Mouse (Mus musculus) kidney, adult 2 months (tissue): ENCODE measurements around the gene Trpm3. TPM values are rescaled to one million over a fixed set of nuclear protein-coding genes. Genes with fewer than 3 reads are reported as not detected.
"Not testable (repeated sequence)": the region's sequence is repeated elsewhere in the genome, so short reads cannot be mapped to it uniquely, and the experiment has no call there.

ENCODE experiments used
- DNase-seq: peaks from one replicate; pipeline ENCODE4 v3.0.0; 2021
- H3K27ac ChIP-seq: fragments of 200-500 bp; 2 replicates; pipeline ENCODE4 v1.5.1; 2012; ENCODE audit warnings: low read depth, low read length, control low read depth, inconsistent platforms; ENCODE audit not compliant: insufficient read depth
- H3K27me3 ChIP-seq: fragments of 200-500 bp; replicated peaks from 2 replicates; pipeline ENCODE4 v1.6.1; 2012; ENCODE audit warnings: mild to moderate bottlenecking, moderate library complexity, low read length, inconsistent platforms; ENCODE audit not compliant: control insufficient read depth, insufficient read depth
- H3K36me3 ChIP-seq: fragments of 200-500 bp; 2 replicates; pipeline ENCODE4 v1.6.1; 2012; ENCODE audit warnings: mild to moderate bottlenecking, moderate library complexity, low read length, inconsistent platforms; ENCODE audit not compliant: control insufficient read depth, insufficient read depth
- H3K4me1 ChIP-seq: fragments of 200-500 bp; 2 replicates; pipeline ENCODE4 v1.6.1; 2011; ENCODE audit warnings: low read length; ENCODE audit not compliant: control insufficient read depth, insufficient read depth
- H3K4me3 ChIP-seq: fragments of 200-500 bp; 2 replicates; pipeline ENCODE4 v1.5.1; 2011; ENCODE audit warnings: mild to moderate bottlenecking, low read depth, low read length, control low read depth; ENCODE audit not compliant: insufficient read depth
- CTCF ChIP-seq: fragments of 200-500 bp; conservative IDR thresholded peaks from 2 replicates; pipeline ENCODE4 v1.5.1; 2011; ENCODE audit warnings: low read depth, mild to moderate bottlenecking, control low read depth, low read length, moderate library complexity, mixed read lengths; ENCODE audit not compliant: insufficient read depth, insufficient read length
- POLR2A ChIP-seq: fragments of 200-500 bp; IDR thresholded peaks from one replicate; pipeline ENCODE4 v1.6.1; 2011; ENCODE audit warnings: low read depth, low read length, control low read depth
- WGBS: fragments of 180-500 bp; shearing (Covaris S2); methylation state at CpG from one replicate; pipeline ENCODE4 v1.1.7; 2018; 5-methylcytosine and 5-hydroxymethylcytosine counted together
- polyA plus RNA-seq: library from polyadenylated mRNA; depleted of rRNA; stranded (reverse); fragments of >200 nt; gene quantifications from 2 replicates; pipeline ENCODE4 v1.2.3, GENCODE M21; 2012

Gene Trpm3
- polyA plus RNA-seq, 1 experiment, result 0.80 TPM

DNA sequence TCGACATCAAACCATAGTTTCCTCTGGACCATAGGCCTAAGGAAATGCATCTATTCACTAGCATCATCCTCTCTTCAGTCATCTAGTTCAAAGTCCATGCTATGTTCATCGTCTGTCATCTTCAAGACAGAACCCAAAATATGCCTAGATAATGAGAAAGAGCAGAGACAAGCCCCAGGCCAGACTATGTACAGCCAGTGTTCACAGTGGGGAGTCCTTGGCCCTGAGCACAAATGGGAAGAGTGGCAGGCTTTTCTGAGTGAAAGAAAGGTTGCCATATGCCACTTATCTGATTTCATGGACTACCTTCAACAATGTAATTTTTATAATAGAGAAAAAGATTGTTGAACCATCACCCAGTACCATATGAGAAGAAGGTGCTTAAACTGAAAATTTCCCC is 703.9 kb downstream of the Trpm3 start:
- Histone ChIP-seq H3K27ac (no peak overlapping the region), H3K4me3 (no peak overlapping the region), H3K4me1 (no peaks in the 10 kb centered on the region), H3K27me3 (no peaks in the 10 kb centered on the region), H3K36me3 (no peaks in the 10 kb centered on the region)
- 92% methylated on average over 2 of the region's 2 CpGs for WGBS
- no peak for DNase-seq
- TF ChIP-seq CTCF (no peak), POLR2A (no peak)

DNA sequence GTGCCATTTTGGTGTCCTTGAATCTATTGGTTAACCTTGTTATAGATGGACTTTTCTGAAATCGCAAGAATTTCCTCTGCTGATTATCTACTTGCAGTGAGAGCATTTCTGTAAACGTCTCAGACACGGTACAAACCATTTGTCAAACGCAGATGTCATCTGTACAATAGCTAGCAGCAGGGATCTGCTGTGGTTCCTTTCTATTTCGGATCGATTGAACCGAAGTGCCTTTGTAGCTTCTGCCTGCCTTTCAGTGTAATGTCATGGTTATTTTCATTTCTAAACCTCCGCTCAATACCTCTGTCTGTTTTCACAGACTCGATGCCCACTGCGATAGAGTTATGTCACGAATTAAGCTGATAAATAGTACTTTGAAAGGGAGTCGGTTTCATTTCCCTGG is 708.9 kb downstream of the Trpm3 start:
- Histone ChIP-seq H3K4me3 (no peak overlapping the region), H3K27ac (no peak overlapping the region), H3K4me1 (no peaks in the 10 kb centered on the region), H3K27me3 (no peaks in the 10 kb centered on the region), H3K36me3 (no peaks in the 10 kb centered on the region)
- DNase-seq, result no peak
- TF ChIP-seq CTCF (no peak), POLR2A (no peak)
- WGBS, result 71% methylated on average over 12 of the region's 12 CpGs

DNA sequence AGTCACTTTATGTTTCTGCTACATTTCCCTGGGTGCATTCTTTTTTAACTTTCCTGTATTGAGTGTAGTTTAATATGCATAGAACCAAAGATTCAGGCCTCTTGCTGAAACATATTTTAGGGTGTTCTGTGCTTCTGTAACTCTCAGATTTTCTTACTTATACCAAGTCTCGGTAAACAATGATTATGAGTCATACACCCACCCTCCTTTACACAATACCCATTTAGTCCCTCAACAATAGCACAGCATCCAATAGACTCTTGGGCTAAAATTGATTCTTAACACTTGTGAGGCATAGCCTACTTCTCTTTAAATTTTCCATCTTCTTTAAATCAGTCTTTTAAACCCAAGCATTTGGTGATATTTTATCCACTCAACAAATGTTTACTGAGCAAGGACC is 709.4 kb downstream of the Trpm3 start:
- 74% methylated on average over 1 of the region's 1 CpGs for WGBS
- H3K27ac ChIP-seq, result no peak overlapping the region
- no peak overlapping the region for H3K4me3 ChIP-seq
- no peak for DNase-seq
- no peaks in the 10 kb centered on the region for H3K36me3 ChIP-seq
- H3K4me1 ChIP-seq, result no peaks in the 10 kb centered on the region
- H3K27me3 ChIP-seq, result no peaks in the 10 kb centered on the region
- TF ChIP-seq POLR2A (no peak), CTCF (no peak)

DNA sequence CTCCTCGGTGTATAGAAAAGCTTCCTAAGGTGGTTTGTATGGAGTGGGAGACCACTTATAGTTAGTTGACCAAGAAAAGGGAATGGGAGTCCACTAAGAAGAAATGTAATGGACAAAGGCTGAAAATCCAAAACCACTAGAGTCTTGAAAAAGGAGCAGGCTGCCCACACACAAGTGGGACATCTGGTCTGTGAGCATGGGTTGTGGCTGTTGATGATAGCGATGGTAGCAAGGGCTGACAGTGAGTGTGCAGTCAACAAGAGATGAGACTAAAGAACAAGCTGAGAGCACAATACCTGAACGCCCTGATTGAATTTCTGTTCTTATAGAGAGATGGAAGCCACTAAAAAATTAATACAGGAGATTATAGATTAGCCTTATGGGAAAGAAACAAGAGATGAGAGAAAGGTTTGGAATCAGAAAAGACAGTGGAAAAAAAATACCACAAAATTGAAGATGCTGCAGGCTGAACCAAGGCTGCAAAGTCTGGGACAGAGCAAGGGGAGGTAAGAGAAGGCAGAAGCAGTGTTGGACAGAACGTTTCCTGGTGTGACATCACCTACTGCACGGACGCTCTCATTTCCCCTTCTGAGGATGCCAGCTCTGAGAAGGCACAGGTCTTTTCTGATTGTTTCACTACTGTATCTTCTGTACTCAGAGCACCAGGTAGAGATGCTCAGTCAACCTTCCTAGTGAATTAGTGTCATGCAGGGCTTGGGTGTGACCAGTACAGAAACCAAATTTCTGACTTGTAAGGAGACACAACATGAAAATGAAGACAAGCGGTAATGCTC is 710.1 kb downstream of the Trpm3 start:
- Histone ChIP-seq H3K27me3 (no peaks in the 10 kb centered on the region), H3K36me3 (no peaks in the 10 kb centered on the region), H3K4me3 (no peak overlapping the region), H3K4me1 (no peaks in the 10 kb centered on the region), H3K27ac (no peak overlapping the region)
- 85% methylated on average over 7 of the region's 7 CpGs for WGBS
- DNase-seq, result no peak
- TF ChIP-seq CTCF (no peak), POLR2A (no peak)

DNA sequence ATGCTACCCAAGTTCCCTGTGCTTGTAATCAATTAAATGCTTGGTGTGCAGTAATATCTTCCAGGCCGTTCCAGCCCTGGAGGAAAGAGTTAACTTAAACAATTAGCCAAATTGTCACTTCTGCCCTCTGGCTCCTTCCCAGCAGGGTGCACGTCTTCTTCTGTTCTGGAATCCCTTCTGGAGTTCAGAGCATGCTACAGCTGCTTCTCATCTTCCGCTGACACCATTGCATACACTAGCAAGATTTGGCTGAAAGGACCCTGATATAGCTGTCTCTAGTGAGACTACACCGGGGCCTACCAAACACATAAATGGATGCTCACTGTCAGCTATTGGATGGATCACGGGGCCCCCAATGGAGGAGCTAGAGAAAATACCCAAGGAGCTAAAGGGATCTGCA is 712.6 kb downstream of the Trpm3 start:
- not testable (repeated sequence) for H3K4me3 ChIP-seq, DNase-seq, H3K4me1 ChIP-seq, H3K36me3 ChIP-seq, H3K27ac ChIP-seq, H3K27me3 ChIP-seq
- 65% methylated on average over 5 of the region's 5 CpGs for WGBS

DNA sequence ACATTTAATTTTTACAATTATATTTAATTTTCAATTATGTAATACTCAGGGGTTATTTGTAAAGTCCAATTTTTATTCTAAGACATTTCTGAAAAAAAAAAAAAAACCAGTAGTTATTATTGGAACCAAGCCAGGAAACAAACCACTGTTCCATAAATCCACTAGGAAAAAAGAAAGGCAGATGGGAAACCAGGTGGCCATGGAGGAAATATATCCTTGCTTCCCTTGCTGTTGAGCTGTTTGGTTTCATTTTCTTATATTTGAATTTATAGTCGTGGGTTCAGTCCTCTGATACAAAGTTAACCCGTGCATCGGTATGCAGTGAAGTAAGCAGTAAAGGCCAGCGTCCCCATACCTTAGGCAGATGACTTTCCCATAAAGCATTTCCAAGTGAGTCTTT is 720.8 kb downstream of the Trpm3 start:
- Histone ChIP-seq H3K27ac (no peak overlapping the region), H3K27me3 (no peaks in the 10 kb centered on the region), H3K4me3 (no peak overlapping the region), H3K4me1 (no peaks in the 10 kb centered on the region), H3K36me3 (no peaks in the 10 kb centered on the region)
- 54% methylated on average over 4 of the region's 4 CpGs for WGBS
- no peak for DNase-seq
- TF ChIP-seq CTCF, result no peak
- no peak for TF ChIP-seq POLR2A

DNA sequence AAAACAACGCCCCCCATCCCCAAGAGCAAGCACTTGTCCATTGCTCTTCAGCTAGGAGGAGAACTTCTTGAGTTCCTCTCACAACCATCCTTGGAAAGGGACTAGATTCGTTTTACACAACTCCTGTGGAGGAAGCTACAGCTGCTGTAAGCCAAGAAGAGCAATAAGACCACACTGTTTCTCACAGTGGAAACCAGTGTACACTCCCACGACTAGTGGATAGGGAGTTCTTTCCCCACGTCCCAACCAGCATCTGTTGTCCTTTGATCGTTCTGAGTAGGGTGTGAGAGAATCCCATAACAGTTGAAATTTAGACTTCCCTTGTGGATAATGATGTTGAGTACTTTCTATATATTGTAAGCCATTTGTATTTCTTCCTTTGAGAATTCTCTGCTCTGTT is 728.6 kb downstream of the Trpm3 start:
- Histone ChIP-seq H3K36me3 (no peaks in the 10 kb centered on the region), H3K27ac (no peak overlapping the region), H3K4me1 (no peaks in the 10 kb centered on the region), H3K4me3 (no peak overlapping the region), H3K27me3 (no peaks in the 10 kb centered on the region)
- no peak for TF ChIP-seq POLR2A
- no peak for DNase-seq
- WGBS, result 70% methylated on average over 5 of the region's 5 CpGs
